In genomic region chr1:153985595-153985994, GRCm38 (mm10) we compare ENCODE assay signal across 15 mouse cellular contexts.
"Had no signal": no experiment of that assay in that cellular context is flagged by ENCODE, and none has a peak within 500 bp of the region (broad histone marks: within the 10 kb centered on the region; RNA-seq: fewer than 3 reads in every experiment).

No protein-coding gene starts in this region.

- DNase-seq: retina, postnatal 1 day; right cerebral cortex, adult 18-20 months; right cerebral cortex, postnatal 14 days; right cerebral cortex, postnatal 25 days; right cerebral cortex, postnatal 4 days; spleen, adult 18-20 months; thymus, adult 18-20 months; thymus, adult 2 months; thymus, postnatal 14 days; thymus, postnatal 25 days; thymus, postnatal 36 days; thymus, postnatal 4 days had no signal

- H3K4me2 ChIP-seq: neural tube, embryonic 13.5 days; neural tube, embryonic 15.5 days; stomach, embryonic 15.5 days had no signal

- H3K36me3 ChIP-seq: neural tube, embryonic 13.5 days; neural tube, embryonic 15.5 days; stomach, embryonic 15.5 days had no signal

- H3K9ac ChIP-seq: neural tube, embryonic 13.5 days; neural tube, embryonic 15.5 days; stomach, embryonic 15.5 days had no signal

- H3K4me1 ChIP-seq: neural tube, embryonic 13.5 days; neural tube, embryonic 15.5 days; stomach, embryonic 15.5 days had no signal

- H3K27ac ChIP-seq: neural tube, embryonic 13.5 days; neural tube, embryonic 15.5 days; stomach, embryonic 15.5 days had no signal

- H3K4me3 ChIP-seq: neural tube, embryonic 13.5 days; neural tube, embryonic 15.5 days; stomach, embryonic 15.5 days had no signal

- H3K9me3 ChIP-seq: neural tube, embryonic 13.5 days; neural tube, embryonic 15.5 days; stomach, embryonic 15.5 days had no signal

- H3K27me3 ChIP-seq: neural tube, embryonic 13.5 days; neural tube, embryonic 15.5 days; stomach, embryonic 15.5 days had no signal
